Mouse (Mus musculus) C2C12 (cell line): ENCODE results near the gene Plcb2.

Source experiments
- CEBPB ChIP-seq: IDR thresholded peaks from one replicate; pipeline ENCODE4 v1.6.1; 2011; ENCODE audit warnings: low read depth, mild to moderate bottlenecking, control low read depth, moderate library complexity
- CTCF ChIP-seq: IDR thresholded peaks from one replicate; pipeline ENCODE4 v1.5.1; 2011; ENCODE audit not compliant: control insufficient read depth, insufficient read depth, insufficient read length
- MAX ChIP-seq: IDR thresholded peaks from one replicate; pipeline ENCODE4 v1.6.1; 2011; ENCODE audit warnings: mild to moderate bottlenecking, control low read depth

DNA sequence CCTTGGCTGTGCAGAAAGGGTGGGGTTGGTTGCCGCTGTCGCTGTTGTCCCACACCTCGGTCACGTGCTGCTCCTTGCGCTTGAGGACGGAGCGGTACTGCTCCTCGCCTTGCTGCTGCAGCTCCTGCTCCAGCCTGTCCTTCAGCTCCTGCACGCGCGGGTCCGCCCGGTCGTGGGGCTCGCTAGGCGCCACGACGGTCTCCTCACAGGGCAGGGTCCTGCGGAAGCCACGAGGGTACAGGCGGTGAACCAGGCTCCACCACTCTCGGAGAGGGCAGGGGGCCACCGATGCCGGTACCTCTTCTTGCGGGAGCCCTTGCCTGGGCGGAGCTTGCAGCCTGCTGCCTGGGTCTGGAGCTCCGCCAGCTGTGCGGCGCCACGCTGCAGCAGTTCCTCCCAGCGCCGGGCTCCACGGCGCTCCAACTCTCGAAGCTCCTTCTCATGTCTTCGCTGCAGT is 17.2 kb downstream of the Plcb2 start:
- no peak for TF ChIP-seq CTCF
- TF ChIP-seq MAX = no peak
- no peak for TF ChIP-seq CEBPB
